Mouse (Mus musculus): Measurements from ENCODE around the gene Adam30. TPM values are rescaled to one million over a fixed set of nuclear protein-coding genes. Genes with fewer than 3 reads are reported as not detected.

Gene Adam30
- polyA plus RNA-seq, 1 experiment from 2014 or later = not detected

DNA sequence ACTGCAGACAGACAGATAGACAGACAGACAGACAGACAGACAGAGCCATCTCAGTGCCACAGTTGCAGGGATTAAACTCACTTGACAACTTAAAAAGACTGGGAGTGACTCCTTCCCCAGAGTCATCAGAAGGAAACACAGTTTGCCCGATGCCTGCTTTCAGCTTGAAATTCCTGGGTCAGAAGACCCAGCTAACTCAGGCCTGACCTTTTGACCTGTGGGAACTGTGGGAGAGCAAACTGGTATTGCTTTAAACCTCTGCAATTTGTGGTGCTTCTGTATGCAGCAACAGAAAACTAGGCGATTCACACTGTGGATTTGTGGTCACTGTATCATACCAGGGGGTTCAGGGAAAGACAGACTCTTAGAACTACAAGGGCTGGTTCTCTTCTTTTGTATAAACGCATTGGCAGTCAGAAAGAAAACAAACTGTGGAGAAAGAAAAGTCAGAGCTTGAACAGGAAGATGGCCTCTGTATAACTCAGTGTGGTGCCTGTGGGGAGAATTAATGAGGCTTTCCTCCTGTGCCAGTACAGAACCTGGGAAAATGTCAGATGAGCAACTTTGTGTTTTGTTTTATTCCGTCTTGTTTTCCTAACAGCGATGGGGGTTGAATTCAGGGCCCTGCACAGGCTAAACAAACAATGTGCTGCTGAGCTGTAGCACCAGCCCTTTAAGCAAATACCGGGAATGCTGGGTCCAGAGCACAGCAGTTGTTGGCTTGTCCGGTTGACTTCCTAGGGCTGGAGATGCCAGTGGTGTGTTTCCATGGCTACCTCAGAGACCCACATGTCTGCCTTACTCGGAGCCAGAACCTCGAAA is 37.5 kb downstream of the Adam30 start:
- Histone ChIP-seq H3K27me3 (no peaks in the 10 kb centered on the region), H3K9ac (replicated peaks) (no peak overlapping the region), H3K4me2 (replicated peaks) (no peak overlapping the region), H3K9me3 (no peaks in the 10 kb centered on the region), H3K4me3 (no peak overlapping the region), H3K27ac (replicated peaks) (no peak overlapping the region), H3K4me1 (peaks cover 10% of the 10 kb centered on the region), H3K36me3 (no peaks in the 10 kb centered on the region)
- no peak for ATAC-seq (ENCODE audit: low FRiP score, low read depth)
- 10% methylated on average over 9 of the region's 9 CpGs for WGBS

- ATAC-seq (ENCODE audit: low FRiP score, low read depth) = no peak
- 60% methylated on average over 5 of the region's 5 CpGs for WGBS
- peaks cover 10% of the 10 kb centered on the region for H3K4me1 ChIP-seq
- no peak overlapping the region for H3K27ac ChIP-seq (replicated peaks)
- no peak overlapping the region for H3K4me2 ChIP-seq (replicated peaks)
- H3K4me3 ChIP-seq = no peak overlapping the region
- no peaks in the 10 kb centered on the region for H3K27me3 ChIP-seq
- no peaks in the 10 kb centered on the region for H3K9me3 ChIP-seq
- H3K9ac ChIP-seq (replicated peaks) = no peak overlapping the region
- no peaks in the 10 kb centered on the region for H3K36me3 ChIP-seq
These were observed 39.3 kb downstream of the Adam30 start for GRCm38 (mm10) chr3:98199747-98200146.

DNA sequence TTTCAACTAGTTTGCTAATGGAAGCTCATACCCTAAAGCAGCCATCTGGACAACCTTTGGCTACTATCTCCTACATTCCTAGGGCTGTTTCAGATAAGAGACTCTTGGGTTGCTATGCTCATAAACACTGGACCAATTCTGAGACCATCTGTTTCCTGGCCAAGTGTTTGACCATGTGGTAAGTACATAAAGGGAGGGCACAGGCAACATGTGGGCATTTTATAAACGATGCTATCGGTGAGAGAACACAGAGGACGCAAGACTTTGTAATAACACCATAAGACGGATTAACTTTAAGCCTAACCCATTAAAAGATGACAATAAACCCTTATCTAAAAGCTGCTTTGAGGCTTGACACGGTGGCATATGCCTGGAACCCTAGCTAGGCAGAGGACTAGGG is 42.9 kb downstream of the Adam30 start:
- Histone ChIP-seq H3K4me3 (no peak overlapping the region), H3K9ac (replicated peaks) (no peak overlapping the region), H3K27me3 (no peaks in the 10 kb centered on the region), H3K4me2 (replicated peaks) (no peak overlapping the region), H3K27ac (replicated peaks) (no peak overlapping the region), H3K9me3 (no peaks in the 10 kb centered on the region), H3K36me3 (no peaks in the 10 kb centered on the region), H3K4me1 (peaks cover under 1% of the 10 kb centered on the region; the same call in 1 of the 2 replicates)
- no peak for ATAC-seq (ENCODE audit: low FRiP score, low read depth)
- WGBS = 78% methylated on average over 5 of the region's 5 CpGs

GRCm38 (mm10) chr3:98206977-98207376 is 46.5 kb downstream of the Adam30 start:
- H3K36me3 ChIP-seq = no peaks in the 10 kb centered on the region
- H3K9me3 ChIP-seq = no peaks in the 10 kb centered on the region
- no peak overlapping the region for H3K27ac ChIP-seq (replicated peaks)
- no peaks in the 10 kb centered on the region for H3K27me3 ChIP-seq
- 74% methylated on average over 3 of the region's 3 CpGs for WGBS
- no peak overlapping the region for H3K4me2 ChIP-seq (replicated peaks)
- ATAC-seq (ENCODE audit: low FRiP score, low read depth) = no peak
- no peak overlapping the region for H3K9ac ChIP-seq (replicated peaks)
- no peak overlapping the region for H3K4me3 ChIP-seq
- no peaks in the 10 kb centered on the region for H3K4me1 ChIP-seq

GRCm38 (mm10) chr3:98209161-98209560 is 48.7 kb downstream of the Adam30 start:
- WGBS = 83% methylated on average over 4 of the region's 4 CpGs
- no peaks in the 10 kb centered on the region for H3K36me3 ChIP-seq

GRCm38 (mm10) chr3:98210860-98211259 is 50.4 kb downstream of the Adam30 start:
- Histone ChIP-seq H3K4me1 (no peaks in the 10 kb centered on the region), H3K4me2 (replicated peaks) (no peak overlapping the region), H3K36me3 (no peaks in the 10 kb centered on the region), H3K9ac (replicated peaks) (no peak overlapping the region), H3K9me3 (no peaks in the 10 kb centered on the region), H3K4me3 (no peak overlapping the region), H3K27me3 (no peaks in the 10 kb centered on the region), H3K27ac (replicated peaks) (no peak overlapping the region)
- WGBS = 75% methylated on average over 10 of the region's 10 CpGs
- no peak for ATAC-seq (ENCODE audit: low FRiP score, low read depth)

More at GRCm38 (mm10) chr3:98209161-98209560, 48.7 kb downstream of the Adam30 start:
- H3K27ac ChIP-seq (replicated peaks) = no peak overlapping the region
- no peak for ATAC-seq (ENCODE audit: low FRiP score, low read depth)
- H3K9me3 ChIP-seq = no peaks in the 10 kb centered on the region
- H3K4me3 ChIP-seq = no peak overlapping the region
- H3K27me3 ChIP-seq = no peaks in the 10 kb centered on the region
- H3K9ac ChIP-seq (replicated peaks) = no peak overlapping the region
- no peak overlapping the region for H3K4me2 ChIP-seq (replicated peaks)
- no peaks in the 10 kb centered on the region for H3K4me1 ChIP-seq

DNA sequence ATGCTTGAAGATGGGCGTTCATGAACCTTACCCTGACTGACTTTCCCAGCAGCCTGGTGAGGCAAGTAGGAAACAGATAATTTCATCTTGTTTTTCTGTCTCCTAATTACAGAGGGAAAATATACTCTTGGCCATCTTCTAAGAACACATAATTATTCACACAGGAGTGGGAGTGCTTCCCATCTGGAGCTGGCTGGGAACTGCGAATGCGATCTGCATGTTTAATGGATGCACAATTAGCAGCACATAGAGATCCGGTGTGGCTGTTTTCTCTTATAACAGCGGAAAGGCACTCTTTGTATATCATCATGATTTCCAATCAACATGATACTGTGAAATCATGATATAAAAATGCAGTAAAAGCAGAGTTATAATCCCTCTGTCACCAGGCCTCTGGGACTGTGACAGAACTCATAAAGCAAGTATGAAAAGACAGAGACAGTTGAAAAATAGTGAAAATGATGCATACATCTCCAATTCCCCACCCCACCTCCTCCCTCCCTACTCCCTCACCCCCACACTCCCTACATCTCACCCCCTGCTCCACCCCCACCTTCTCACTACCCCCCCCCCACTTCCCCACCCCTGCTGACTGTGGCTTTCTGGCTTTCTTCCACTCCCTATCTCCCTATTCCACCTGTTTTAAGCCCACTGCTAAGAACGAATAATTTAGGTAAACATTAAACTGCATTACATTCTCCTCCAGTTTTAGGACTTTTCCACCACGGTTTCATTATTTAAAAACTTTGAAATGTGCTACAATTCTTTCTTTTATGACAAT is 51.1 kb downstream of the Adam30 start:
- WGBS = 76% methylated on average over 7 of the region's 7 CpGs
- no peaks in the 10 kb centered on the region for H3K9me3 ChIP-seq
- H3K27me3 ChIP-seq = no peaks in the 10 kb centered on the region
- ATAC-seq (ENCODE audit: low FRiP score, low read depth) = no peak
- no peak overlapping the region for H3K4me2 ChIP-seq (replicated peaks)
- H3K9ac ChIP-seq (replicated peaks) = no peak overlapping the region
- no peaks in the 10 kb centered on the region for H3K36me3 ChIP-seq
- H3K4me3 ChIP-seq = no peak overlapping the region
- no peak overlapping the region for H3K27ac ChIP-seq (replicated peaks)
- H3K4me1 ChIP-seq = no peaks in the 10 kb centered on the region

Other genes with a start within 250 kb of the Adam30 start
- gene Notch2, start 147.1 kb upstream of the Adam30 start, polyA plus RNA-seq (2016; fragmentation: Nextera tagmentation; extraction: Ambion mirVana) = 20.3 and 20.7 TPM in 2 replicates
- gene Reg4, start 61.5 kb downstream of the Adam30 start, polyA plus RNA-seq (2016; fragmentation: Nextera tagmentation; extraction: Ambion mirVana) = not detected in 2 replicates
- 5.0 and 6.7 TPM in 2 replicates for gene Hmgcs2, start 119.8 kb downstream of the Adam30 start, polyA plus RNA-seq (2016; fragmentation: Nextera tagmentation; extraction: Ambion mirVana)
- 257 and 278 TPM in 2 replicates for gene Phgdh, start 179.4 kb downstream of the Adam30 start, polyA plus RNA-seq (2016; fragmentation: Nextera tagmentation; extraction: Ambion mirVana)
- gene Zfp697, start 221.8 kb downstream of the Adam30 start, polyA plus RNA-seq (2016; fragmentation: Nextera tagmentation; extraction: Ambion mirVana) = 9.9 and 10.1 TPM in 2 replicates